Mouse (Mus musculus) erythroid progenitor cell, adult 5-6 weeks (primary cell): Measurements from ENCODE around the gene Hoxc5. TPM values are rescaled to one million over a fixed set of nuclear protein-coding genes. Genes with fewer than 3 reads are reported as not detected.

Experiments used
- ATAC-seq: replicated peaks from 2 replicates; pipeline ENCODE4 v1.8.0; 2016; ENCODE audit warnings: moderate number of reproducible peaks, mild to moderate bottlenecking, moderate TSS enrichment, inconsistent platforms; ENCODE audit not compliant: poor library complexity, low FRiP score, severe bottlenecking
- total RNA-seq, 2 experiments: library from RNA; stranded (forward) in 1 of 2; stranded (reverse) in 1 of 2; fragments of 150-400 nt in 1 of 2; fragments of 186-747, 209-891 nt in 1 of 2; gene quantifications; 2 replicates each; pipeline versions ENCODE4 v1.2.3 to v1.2.4; 2015 to 2017; ENCODE audit warnings: low replicate concordance in 2 of 2

Hoxc5 gene
- total RNA-seq, 2 experiments from 2014 or later, result not detected

DNA sequence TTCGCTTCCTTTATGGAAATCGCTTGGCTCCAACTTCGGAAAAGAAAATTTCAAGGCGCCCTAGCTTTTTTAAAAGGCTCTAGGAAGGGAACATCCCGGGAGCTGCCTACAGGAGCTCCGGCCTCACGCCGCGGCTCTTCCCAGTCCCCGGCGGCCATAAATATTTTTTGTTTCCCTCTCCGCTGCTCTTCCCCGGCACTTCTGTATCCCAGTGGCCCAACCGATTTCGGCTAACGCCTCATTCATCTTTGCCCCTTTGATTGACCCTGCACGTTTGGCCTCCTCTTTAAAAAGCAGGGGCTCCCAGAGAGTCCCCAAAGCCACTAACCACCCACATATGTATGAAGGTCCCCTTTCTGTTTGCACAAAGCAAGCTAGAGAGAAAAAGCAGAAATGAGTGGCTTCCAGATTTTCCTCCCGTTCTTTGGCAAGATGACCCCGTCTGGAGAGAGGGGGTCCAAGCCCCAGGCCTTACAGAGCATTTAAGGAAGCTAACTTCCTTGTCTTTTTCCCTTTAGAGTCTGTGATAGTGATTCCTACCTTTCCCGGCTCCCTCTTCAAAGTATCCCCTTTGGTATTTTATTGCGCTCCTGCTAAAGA is 92.2 kb downstream of the Hoxc5 start:
- no peak for ATAC-seq

DNA sequence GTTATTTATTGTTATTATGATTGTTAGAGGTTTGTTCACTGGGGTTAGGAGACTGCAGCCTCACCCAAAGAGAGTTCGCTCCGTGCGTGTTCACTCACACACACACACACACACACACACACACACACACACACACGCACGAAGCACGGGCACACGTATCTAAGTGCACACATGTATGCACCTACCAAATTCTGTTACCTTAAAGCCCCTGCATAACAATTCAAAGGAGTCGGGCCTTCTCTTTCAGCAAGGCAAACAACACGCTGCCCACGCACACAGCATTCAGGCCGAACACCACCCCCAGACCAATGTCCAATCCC is 92.7 kb downstream of the Hoxc5 start:
- ATAC-seq, result no peak

DNA sequence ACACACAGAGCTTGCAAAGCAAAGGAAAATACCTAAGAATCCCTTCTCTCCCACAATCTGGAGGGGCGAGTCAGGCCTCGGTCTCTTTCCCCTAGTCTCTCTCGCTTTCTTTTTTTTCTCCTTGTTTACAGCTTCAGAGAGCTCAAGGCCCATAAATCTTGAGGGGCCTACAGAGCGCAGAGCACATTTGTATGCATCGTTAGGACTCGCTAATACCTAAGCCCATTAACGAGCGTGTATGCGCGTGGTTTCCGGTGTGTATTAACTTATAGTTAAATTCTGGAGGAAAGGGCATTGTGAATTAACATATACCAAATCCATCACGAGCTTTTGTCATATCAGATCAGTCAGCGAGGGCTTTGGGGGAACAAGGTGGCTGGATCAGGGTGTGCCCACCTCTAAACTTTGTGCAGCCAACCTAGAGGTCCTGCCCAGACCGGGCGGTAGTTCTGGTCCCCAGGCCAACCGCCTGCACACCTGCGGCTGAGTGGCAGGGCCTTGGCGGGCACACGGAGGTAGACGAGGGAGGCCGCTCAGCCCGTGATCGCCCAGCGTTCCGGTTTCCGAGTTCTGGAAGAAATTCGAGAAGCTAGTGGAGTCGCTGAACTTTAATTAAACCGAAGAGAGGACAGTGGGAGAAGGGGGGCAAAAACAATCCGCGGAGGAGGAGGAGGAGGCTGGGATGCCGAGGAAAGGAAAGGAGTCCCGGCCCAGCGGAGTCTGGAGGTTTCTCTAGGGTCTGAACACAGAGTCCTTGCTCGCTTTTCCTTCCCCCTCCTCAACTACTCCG is 93.3 kb downstream of the Hoxc5 start:
- no peak for ATAC-seq

DNA sequence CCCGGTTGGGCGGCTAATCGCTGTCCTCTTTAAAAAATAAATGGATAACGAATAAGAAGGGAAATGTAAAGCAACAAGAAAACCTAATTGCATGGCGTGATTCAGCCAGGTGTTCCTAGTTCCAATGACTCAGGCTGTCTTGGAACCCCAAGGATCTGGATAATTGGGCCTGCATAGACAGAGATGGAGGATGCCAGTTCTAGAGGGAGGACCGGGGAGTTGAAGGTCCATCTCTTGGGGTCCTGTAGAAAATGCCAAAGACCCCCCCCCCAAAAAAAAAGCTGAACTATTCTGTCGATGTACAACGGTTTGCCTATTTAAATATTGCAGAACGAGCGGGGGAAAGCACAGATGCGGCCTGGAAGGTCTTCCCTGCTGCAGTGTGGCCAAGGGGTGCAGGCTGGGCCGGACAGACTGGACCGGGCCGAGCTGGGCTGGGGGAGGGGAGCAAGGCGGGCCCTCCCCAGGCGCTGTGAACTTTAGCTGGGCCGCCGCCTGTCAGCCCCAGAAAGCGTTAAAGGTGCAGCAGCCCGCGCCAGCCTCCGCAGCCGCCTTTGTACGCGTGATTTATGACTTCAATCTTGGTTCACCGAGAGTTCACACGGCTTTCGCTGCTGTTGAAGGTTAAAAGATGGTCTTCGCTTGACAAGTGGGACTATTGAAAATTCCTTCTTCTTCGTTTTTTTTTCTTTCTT is 94.0 kb downstream of the Hoxc5 start:
- no peak for ATAC-seq

DNA sequence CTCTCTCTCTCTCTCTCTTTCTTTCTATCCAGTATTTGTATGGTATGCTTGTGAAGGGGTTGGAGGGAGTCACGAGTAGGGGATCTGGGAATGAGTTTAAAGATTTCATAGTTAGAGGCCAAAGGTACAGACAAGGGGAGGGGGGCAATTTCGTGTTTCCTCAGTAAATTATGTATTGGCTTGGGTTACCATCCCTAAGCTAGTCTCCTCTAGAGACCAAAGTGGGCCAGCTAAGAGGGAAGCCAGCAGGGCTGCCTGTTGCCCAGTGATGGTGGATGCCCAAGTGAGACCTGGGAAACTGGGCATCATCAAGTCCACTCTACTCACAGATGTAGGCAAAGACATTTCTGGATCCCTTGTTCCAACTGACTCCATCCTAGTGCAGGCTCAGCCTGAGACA is 94.7 kb downstream of the Hoxc5 start:
- no peak for ATAC-seq

DNA sequence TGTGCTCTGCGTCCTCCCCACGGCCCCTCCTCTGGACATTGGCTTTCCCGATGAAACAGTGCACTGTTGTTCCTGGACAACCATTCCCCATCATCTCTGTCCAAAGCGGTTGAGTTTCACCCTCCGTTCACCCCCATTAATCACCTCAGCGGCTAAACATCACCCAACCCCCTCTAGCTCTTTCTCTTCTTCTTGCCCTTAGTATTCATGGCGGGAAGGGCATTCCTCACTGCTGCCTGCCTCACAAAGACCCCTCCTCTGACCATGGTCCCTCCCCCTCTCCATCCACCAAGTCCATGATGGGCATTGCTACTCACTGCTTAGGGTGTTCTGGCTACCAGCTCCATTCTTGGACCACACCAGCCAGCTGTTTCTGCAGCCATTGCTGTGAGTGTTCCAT is 98.4 kb downstream of the Hoxc5 start:
- ATAC-seq, result no peak

Other genes starting within 250 kb of the Hoxc5 start
- gene Calcoco1, start 245.3 kb upstream of the Hoxc5 start, total RNA-seq (2015; ENCODE audit: low replicate concordance), result 17.6 and 21.6 TPM in 2 replicates
- 34.1 and 40.8 TPM in 2 replicates for gene Calcoco1, start 245.3 kb upstream of the Hoxc5 start, total RNA-seq (2017; ENCODE audit: low replicate concordance)
- gene Hoxc13, start 46.3 kb upstream of the Hoxc5 start, total RNA-seq (2015; ENCODE audit: low replicate concordance), result not detected in 2 replicates
- not detected in 2 replicates for gene Hoxc13, start 46.3 kb upstream of the Hoxc5 start, total RNA-seq (2017; ENCODE audit: low replicate concordance)
- gene Hoxc12, start 30.7 kb upstream of the Hoxc5 start, total RNA-seq (2015; ENCODE audit: low replicate concordance), result not detected in 2 replicates
- not detected in 2 replicates for gene Hoxc12, start 30.7 kb upstream of the Hoxc5 start, total RNA-seq (2017; ENCODE audit: low replicate concordance)
- not detected in 2 replicates for gene Hoxc11, start 13.0 kb upstream of the Hoxc5 start, total RNA-seq (2015; ENCODE audit: low replicate concordance)
- not detected in 2 replicates for gene Hoxc11, start 13.0 kb upstream of the Hoxc5 start, total RNA-seq (2017; ENCODE audit: low replicate concordance)
- not detected in 2 replicates for gene Hoxc10, start 647 bp upstream of the Hoxc5 start, total RNA-seq (2015; ENCODE audit: low replicate concordance)
- not detected in 2 replicates for gene Hoxc10, start 647 bp upstream of the Hoxc5 start, total RNA-seq (2017; ENCODE audit: low replicate concordance)
- not detected in 2 replicates for gene Hoxc9, start 9.0 kb downstream of the Hoxc5 start, total RNA-seq (2015; ENCODE audit: low replicate concordance)
- not detected in 2 replicates for gene Hoxc9, start 9.0 kb downstream of the Hoxc5 start, total RNA-seq (2017; ENCODE audit: low replicate concordance)
- gene Hoxc8, start 23.2 kb downstream of the Hoxc5 start, total RNA-seq (2015; ENCODE audit: low replicate concordance), result not detected in 2 replicates
- not detected in 2 replicates for gene Hoxc8, start 23.2 kb downstream of the Hoxc5 start, total RNA-seq (2017; ENCODE audit: low replicate concordance)
- 1.1 TPM in 1 of 2 replicates, not detected in the other for gene Hoxc6, start 30.8 kb downstream of the Hoxc5 start, total RNA-seq (2015; ENCODE audit: low replicate concordance)
- gene Hoxc6, start 30.8 kb downstream of the Hoxc5 start, total RNA-seq (2017; ENCODE audit: low replicate concordance), result not detected in 2 replicates
- not detected in 2 replicates for gene Hoxc4, start 51.5 kb downstream of the Hoxc5 start, total RNA-seq (2015; ENCODE audit: low replicate concordance)
- gene Hoxc4, start 51.5 kb downstream of the Hoxc5 start, total RNA-seq (2017; ENCODE audit: low replicate concordance), result not detected in 2 replicates
- 3.6 TPM in 1 of 2 replicates, not detected in the other for gene Smug1, start 199.6 kb downstream of the Hoxc5 start, total RNA-seq (2015; ENCODE audit: low replicate concordance)
- 0.26 and 0.91 TPM in 2 replicates for gene Smug1, start 199.6 kb downstream of the Hoxc5 start, total RNA-seq (2017; ENCODE audit: low replicate concordance)